Mouse (Mus musculus) T-helper 2 cell (primary cell): ENCODE measurements around the gene Gm20388.

ENCODE experiments used
- in situ Hi-C: fragments of 300-600 bp; cut with MboI, MseI; formaldehyde crosslinking; loops from one replicate; pipeline ENCODE4 v1.15.1; 2025; ENCODE audit warnings: high pct_unique_total_duplicates

Gene Gm20388

GRCm38 (mm10) chr8:122735542-122736473 lies 2825.2 kb downstream of the Gm20388 start:
- in situ Hi-C loops: loop anchor here (5.0 kb wide), 1 partner anchor 49 kb away; no protein-coding TSS in a partner anchor

- in situ Hi-C loops: loop anchor here (5.0 kb wide), 1 partner anchor 49 kb away; no protein-coding TSS in a partner anchor
Observed at GRCm38 (mm10) chr8:122736623-122737022, 2826.0 kb downstream of the Gm20388 start.

- in situ Hi-C loops: loop anchor here (5.0 kb wide), 1 partner anchor 50 kb away; no protein-coding TSS in a partner anchor
Observed at GRCm38 (mm10) chr8:122737071-122737470, 2826.4 kb downstream of the Gm20388 start.

- in situ Hi-C loops: loop anchor here (5.0 kb wide), 1 partner anchor 51 kb away; no protein-coding TSS in a partner anchor
Observed at GRCm38 (mm10) chr8:122737886-122738285, 2827.2 kb downstream of the Gm20388 start.

GRCm38 (mm10) chr8:122739102-122739725 lies 2828.6 kb downstream of the Gm20388 start:
- in situ Hi-C loops: loop anchor here (5.0 kb wide), 1 partner anchor 52 kb away; no protein-coding TSS in a partner anchor

GRCm38 (mm10) chr8:122742471-122742870 lies 2831.8 kb downstream of the Gm20388 start:
- in situ Hi-C loops: no loop called here

GRCm38 (mm10) chr8:122745022-122745749 lies 2834.5 kb downstream of the Gm20388 start:
- in situ Hi-C loops: no loop called here

- in situ Hi-C loops: no loop called here
Observed at GRCm38 (mm10) chr8:122745750-122746275, 2835.2 kb downstream of the Gm20388 start.

- in situ Hi-C loops: no loop called here
Observed at GRCm38 (mm10) chr8:122746439-122746838, 2835.8 kb downstream of the Gm20388 start.

- in situ Hi-C loops: no loop called here
Observed at GRCm38 (mm10) chr8:122747825-122748224, 2837.2 kb downstream of the Gm20388 start.

GRCm38 (mm10) chr8:122749333-122749958 lies 2838.8 kb downstream of the Gm20388 start:
- in situ Hi-C loops: no loop called here

- in situ Hi-C loops: no loop called here
Observed at GRCm38 (mm10) chr8:122751342-122751741, 2840.7 kb downstream of the Gm20388 start.

- in situ Hi-C loops: no loop called here
Observed at GRCm38 (mm10) chr8:122752111-122752721, 2841.6 kb downstream of the Gm20388 start.

- in situ Hi-C loops: no loop called here
Observed at GRCm38 (mm10) chr8:122758597-122758996, 2848.0 kb downstream of the Gm20388 start.

- in situ Hi-C loops: no loop called here
Observed at GRCm38 (mm10) chr8:122760116-122760515, 2849.5 kb downstream of the Gm20388 start.

- in situ Hi-C loops: no loop called here
Observed at GRCm38 (mm10) chr8:122761109-122761508, 2850.5 kb downstream of the Gm20388 start.

- in situ Hi-C loops: no loop called here
Observed at GRCm38 (mm10) chr8:122762731-122763266, 2852.2 kb downstream of the Gm20388 start.

- in situ Hi-C loops: no loop called here
Observed at GRCm38 (mm10) chr8:122763267-122763738, 2852.7 kb downstream of the Gm20388 start.

- in situ Hi-C loops: no loop called here
Observed at GRCm38 (mm10) chr8:122764790-122765474, 2854.3 kb downstream of the Gm20388 start.
